16 mouse cellular contexts compared by ENCODE assay signal in genomic region chr4:63048606-63049005, GRCm38 (mm10).
DNase-seq lines count a peak whose midpoint lies in the region; ATAC-seq lines count a peak whose summit lies in the region.
"Had no signal": no experiment of that assay in that cellular context is flagged by ENCODE, and none has a peak within 500 bp of the region (broad histone marks: within the 10 kb centered on the region; RNA-seq: fewer than 3 reads in every experiment).

No protein-coding gene starts in this region.

- no peaks in the 10 kb centered on the region; the same call in 1 of the 2 replicates for H3K9me3 ChIP-seq in kidney, embryonic 14.5 days (ENCODE audit: control insufficient read depth, low read length)
- H3K9me3 ChIP-seq: heart, embryonic 15.5 days; hindbrain, embryonic 15.5 days had no signal

- 66% methylated on average over 3 of the region's 3 CpGs for WGBS in kidney, embryonic 14.5 days

- H3K27me3 ChIP-seq in kidney, embryonic 14.5 days (ENCODE audit: control insufficient read depth, insufficient read depth, low read length): no peaks in the 10 kb centered on the region
- H3K27me3 ChIP-seq: heart, embryonic 15.5 days; hindbrain, embryonic 15.5 days had no signal

- peak; percentile 64 for DNase-seq in heart, adult 11 months
- no peak for DNase-seq in heart, postnatal 36 days
- DNase-seq in kidney, adult 18-20 months: no peak
- peak; percentile 23 for DNase-seq in testis, postnatal 10 days (ENCODE audit: low spot score)
- no peak for DNase-seq in testis, postnatal 14 days (ENCODE audit: low spot score)
- peak; percentile 31 for DNase-seq in mesoderm, embryonic 11.5 days (ENCODE audit: low read depth, low spot score)
- DNase-seq in frontal cortex, postnatal 10 days (ENCODE audit: low spot score in 2 of 2): no peak
- DNase-seq: adrenal gland, adult 8-10 months; cerebellum, adult 11-12 months; cerebellum, postnatal 25 days; lung, postnatal 4 days had no signal

- H3K4me2 ChIP-seq in kidney, embryonic 14.5 days (replicated peaks; ENCODE audit: low read depth, low read length): no peak overlapping the region
- H3K4me2 ChIP-seq: heart, embryonic 15.5 days; hindbrain, embryonic 15.5 days; midbrain, embryonic 11.5 days had no signal

- no peak overlapping the region for H3K4me3 ChIP-seq in kidney, embryonic 14.5 days (ENCODE audit: low read length)
- H3K4me3 ChIP-seq: heart, embryonic 15.5 days; hindbrain, embryonic 15.5 days had no signal

- ATAC-seq in kidney, embryonic 14.5 days (ENCODE audit: low FRiP score, low TSS enrichment): no peak
- ATAC-seq: forebrain, embryonic 14.5 days had no signal

- peak overlapping the region; percentile 73 for H3K27ac ChIP-seq in kidney, embryonic 14.5 days (ENCODE audit: low read depth, low read length)

- no peaks in the 10 kb centered on the region for H3K36me3 ChIP-seq in kidney, embryonic 14.5 days (ENCODE audit: control insufficient read depth, insufficient read depth, low read length)
- H3K36me3 ChIP-seq: heart, embryonic 15.5 days; hindbrain, embryonic 15.5 days had no signal

- H3K9ac ChIP-seq in kidney, embryonic 14.5 days (ENCODE audit: low read depth, low read length): no peak overlapping the region
- H3K9ac ChIP-seq: heart, embryonic 15.5 days; hindbrain, embryonic 15.5 days had no signal

- intact Hi-C loops in heart, postnatal 36 days (cut with DNase I): no loop called here

- H3K4me1 ChIP-seq in kidney, embryonic 14.5 days (ENCODE audit: control insufficient read depth, insufficient read depth, low read length): peaks cover 47% of the 10 kb centered on the region

Comparison
In these comparisons a context has a peak if more than half of its experiments do, and no peak if none do; other contexts are left out.
1. DNase-seq: peak in heart, adult 11 months (single experiment), testis, postnatal 10 days (single experiment) and mesoderm, embryonic 11.5 days (single experiment); none in heart, postnatal 36 days (0 of 2), kidney, adult 18-20 months (single experiment), testis, postnatal 14 days (single experiment) and frontal cortex, postnatal 10 days (0 of 2).